Mouse (Mus musculus) kidney, postnatal 14 days (tissue): ENCODE measurements around the gene Zyx.

Experiments used
- DNase-seq: peaks from one replicate; pipeline ENCODE4 v3.0.0; 2022; ENCODE audit warnings: mixed read lengths

Zyx gene

DNA sequence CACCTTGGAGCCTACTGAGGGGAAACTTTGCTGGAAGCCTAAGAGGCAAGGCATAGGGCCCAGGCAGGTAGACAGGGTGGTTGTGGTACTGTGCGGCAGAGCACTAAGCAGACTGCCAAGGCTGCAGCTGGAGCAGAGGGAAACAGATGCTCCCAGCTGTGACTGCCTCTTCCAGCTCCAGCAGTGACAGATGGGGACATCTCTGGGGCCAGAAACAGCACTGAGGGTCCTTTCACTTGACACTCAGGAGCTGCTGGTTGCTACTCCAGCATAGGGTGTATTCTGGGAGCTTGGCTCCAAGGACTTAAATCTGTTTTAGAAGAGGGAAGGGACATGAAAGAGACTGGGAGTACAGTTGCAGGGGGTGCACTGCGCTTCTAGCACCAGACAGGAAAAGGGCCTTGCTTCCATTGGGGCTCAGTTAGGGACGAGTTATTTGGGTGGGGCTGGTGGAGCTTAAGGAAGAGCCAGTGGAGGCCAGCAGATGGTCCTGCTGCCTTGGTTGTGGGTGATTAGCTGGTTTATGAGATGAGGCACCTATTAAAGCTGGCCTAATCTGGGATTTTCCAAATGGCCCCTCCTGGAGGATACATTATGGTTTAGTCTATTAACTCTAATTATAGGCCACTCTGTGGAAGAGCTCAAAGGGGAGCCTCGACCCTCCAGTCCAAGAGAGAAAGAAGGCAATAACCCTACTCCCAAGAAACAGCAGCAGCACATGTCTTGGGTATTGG is 21.4 kb downstream of the Zyx start:
- no peak for DNase-seq

DNA sequence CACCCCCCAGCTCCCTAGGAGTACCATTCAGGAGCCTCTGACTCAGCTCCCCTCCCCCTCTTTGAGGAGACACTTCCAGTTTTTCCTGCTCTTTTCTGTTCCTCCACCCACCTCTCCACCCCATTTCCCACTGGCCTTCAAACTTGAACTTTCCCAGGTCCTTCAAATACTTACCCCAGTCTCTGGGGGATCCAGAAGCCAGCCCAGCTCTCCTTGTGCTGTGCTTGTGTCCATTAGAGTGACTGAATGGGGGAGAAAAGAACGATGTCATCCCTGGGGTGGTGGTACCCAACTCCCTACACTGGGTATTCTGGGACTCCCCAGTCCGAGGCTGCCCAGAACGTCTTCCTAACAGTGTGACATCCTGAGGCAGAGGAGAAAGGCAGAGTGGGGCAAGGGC is 22.6 kb downstream of the Zyx start:
- no peak for DNase-seq

DNA sequence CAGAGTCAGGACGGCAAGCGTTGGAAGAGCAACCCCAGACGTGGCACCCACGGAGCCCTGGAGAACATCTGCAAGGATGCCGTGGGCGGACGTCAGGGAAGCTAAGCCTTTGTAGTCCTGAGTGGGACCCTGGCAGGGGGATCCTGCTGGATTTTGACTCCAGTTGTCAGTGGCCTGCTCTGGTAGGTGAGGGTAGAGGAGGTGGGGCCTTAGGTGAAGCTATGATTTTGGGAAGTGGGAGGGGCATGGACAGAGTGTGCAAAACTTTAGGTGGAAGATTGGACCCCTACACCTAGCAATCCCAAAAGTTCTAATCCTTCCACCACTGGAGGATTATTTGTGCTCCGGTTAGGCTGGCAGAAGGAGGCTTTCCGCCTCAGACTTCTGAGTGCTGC is 23.0 kb downstream of the Zyx start:
- no peak for DNase-seq

DNA sequence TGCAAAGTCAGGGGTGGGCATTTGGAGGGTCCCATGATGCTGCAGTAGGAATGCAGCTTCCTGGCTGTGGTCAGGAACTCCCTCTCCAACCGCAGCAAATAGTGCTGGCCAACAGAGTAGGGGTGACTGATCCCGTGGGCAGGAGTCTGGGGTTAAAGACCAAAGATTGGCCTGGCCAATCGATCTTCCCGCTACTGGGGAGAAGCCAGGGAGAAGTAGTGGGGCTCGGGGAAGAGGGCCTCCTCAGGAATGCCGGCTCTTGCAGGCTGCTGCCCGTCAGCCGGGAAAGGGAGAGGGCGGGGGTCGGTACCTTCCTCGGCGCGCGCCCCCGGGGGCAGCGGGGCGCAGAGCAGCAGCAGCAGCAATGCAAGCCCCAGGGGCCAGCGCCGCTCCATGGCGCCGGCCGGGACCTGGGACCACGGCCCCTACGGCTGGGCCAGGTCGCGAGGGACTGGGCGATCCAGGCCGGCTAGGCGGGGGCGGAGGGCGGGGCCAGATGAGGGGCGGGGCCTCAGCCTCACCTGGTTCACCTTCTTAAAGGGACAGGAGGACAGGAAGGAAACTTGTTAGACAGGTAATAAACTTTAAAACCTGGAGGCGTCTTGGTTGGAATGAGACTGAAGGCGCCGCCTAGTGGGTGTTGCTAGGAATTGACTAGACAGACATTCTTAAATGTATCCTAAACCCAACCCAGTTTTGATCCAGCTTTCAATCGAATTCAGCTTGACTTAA is 23.6 kb downstream of the Zyx start, which contains the start of gene Epha1:
Gene Epha1, minus strand, starts transcription at position 453 of the 732 bp plus-strand sequence.
- DNase-seq, result peak; percentile 81

DNA sequence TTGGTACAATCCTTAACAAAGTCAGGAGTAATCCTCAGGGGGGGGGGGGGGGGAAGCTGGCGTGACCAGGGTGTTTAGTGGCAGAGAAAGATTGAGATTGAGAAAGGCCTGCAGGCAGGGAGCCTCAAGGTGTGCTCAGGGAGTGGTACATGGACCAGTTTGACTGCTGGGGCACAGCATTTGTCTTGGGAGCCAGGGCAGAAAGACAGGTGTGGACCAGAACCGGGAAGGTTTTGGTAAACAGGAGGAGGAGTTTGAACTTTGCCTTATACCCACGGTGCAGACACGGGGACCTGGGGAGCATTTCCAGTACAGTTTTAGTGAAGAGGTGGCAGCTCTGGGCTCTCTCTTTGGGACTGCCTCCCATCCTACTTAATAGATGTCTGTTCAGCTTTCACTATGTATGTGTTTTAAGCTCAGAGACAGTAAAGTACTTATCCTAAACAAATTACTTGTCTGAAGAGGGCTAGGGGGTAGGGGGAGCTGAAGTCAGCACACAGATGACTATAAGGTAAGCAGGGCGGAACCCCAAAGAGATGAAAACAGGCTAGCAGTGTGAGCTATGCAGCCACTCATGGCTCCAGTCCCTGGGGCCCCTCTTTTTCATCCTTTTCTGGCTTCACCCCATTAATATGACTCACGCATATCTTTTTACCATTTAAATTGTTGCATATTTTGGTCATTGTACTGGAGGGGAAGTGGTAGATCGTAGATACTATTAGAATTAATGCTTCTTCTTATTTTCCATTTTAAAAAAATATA is 24.4 kb downstream of the Zyx start:
- no peak for DNase-seq

DNA sequence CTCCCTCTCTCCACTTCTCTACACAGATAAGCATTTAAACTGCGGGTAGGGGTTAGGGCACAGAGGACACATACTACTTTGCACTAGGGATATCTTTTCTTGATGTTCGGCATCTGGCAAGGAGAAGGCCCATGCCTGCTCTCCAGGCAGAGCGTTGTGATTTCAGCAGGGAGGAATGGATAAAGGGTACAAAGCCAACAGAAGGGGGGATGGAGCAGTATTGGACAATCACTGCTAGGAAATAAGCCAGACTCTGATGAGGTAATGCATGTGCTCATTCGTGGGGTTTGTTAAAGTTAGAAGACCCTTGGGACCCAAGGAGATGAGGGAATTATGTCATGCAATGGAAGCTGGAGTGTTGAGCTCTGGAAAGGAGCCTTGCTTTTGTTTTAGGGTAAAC is 25.3 kb downstream of the Zyx start:
- DNase-seq, result no peak

DNA sequence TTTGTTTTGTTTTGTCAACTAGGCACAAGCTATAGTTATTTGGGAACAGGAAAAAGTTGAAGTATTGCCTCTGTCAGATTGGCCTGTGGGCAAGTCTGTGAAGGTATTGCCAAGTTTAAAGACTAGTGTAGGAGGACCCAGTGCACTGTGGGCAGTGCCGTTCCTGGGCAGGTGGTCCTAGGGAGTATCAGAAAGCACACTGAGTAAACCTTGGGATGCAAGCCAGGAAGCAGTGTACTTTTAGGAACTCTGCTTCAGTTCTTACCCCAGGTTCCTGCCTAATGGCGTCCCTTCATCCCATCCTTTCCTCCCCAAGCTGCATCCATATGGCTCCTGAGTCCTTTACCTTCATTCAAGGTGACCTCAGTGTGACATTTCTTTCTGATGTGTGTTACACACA is 25.7 kb downstream of the Zyx start:
- DNase-seq, result no peak

DNA sequence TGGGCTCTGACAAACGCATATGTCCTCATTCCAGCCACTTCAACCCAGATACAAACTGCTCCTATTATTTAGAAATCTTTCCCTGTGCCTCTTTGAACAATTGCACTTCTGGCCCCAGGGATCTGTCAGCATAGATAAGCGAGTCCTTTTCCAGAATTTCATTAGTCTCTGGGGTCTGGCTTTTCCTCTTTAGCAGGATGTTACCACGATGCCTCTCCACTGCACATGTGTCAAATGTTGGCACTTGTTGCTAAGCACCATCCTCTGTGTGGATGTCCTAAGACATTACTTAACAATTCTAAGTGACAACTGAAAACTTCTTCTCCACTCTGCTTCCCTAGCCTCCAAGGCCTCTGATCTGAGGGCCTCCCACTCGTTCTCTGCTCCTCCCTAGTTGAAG is 26.6 kb downstream of the Zyx start:
- no peak for DNase-seq

DNA sequence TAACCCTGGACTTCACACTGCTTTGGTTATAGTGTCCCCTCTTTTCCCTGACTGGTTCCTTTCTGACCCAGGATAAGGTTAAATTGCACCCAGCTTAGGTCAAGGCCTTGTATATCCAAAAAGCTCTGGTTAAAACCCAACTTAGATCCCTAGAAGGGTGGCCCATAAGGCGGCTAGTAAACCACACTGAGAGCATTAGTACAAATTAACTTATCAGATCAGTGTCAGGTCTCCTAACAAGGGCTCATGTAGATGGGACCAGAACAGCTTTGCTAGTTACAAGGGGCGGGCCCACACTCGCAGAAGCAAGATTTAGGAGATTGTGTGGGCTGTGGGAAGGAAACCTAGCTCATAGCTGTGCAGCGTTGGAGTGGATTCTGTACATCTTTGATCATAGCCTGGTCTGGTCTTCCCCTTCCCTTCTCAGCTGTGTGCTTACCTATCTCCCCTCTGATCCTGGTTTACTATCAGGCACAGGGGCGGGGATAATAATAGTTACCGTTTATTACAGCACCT is 27.1 kb downstream of the Zyx start:
- no peak for DNase-seq

DNA sequence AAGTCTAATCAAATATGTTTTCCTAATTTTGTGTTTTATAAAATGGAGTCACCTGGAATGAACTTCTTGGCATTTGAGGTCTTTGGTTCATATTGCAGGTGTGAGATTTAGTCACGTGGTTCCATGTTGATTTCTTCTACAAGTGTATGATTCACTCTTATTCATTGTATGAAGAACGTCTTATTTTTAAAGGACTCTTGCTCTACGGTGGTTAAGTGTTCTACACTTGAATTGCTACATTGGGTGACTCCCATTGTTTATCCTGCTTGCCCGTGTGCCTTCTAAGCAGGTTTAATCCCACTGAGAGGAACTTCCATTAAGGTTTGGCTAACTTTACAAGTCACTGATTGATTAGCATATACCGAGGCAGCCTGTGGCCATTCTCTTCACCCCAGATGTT is 27.9 kb downstream of the Zyx start:
- DNase-seq, result no peak

DNA sequence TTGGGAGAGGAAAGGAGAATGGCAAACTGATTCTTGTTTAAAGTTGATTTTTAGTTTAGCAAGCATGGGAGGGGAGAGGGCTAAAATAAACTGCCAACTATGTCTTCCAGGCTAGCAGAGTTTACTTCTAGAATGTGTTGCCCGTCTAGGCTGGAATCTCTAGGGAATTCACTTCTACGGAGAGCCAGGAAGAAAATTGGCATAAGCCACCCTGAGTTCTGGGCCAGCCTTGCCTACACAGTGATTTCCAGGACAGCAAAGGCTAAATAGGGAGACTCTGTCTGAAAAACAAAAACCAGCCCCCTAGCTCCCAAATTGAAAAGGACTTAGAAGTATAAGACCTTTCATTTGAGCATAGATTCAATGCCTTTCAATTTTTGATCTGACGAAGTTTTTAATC is 30.1 kb downstream of the Zyx start:
- no peak for DNase-seq

DNA sequence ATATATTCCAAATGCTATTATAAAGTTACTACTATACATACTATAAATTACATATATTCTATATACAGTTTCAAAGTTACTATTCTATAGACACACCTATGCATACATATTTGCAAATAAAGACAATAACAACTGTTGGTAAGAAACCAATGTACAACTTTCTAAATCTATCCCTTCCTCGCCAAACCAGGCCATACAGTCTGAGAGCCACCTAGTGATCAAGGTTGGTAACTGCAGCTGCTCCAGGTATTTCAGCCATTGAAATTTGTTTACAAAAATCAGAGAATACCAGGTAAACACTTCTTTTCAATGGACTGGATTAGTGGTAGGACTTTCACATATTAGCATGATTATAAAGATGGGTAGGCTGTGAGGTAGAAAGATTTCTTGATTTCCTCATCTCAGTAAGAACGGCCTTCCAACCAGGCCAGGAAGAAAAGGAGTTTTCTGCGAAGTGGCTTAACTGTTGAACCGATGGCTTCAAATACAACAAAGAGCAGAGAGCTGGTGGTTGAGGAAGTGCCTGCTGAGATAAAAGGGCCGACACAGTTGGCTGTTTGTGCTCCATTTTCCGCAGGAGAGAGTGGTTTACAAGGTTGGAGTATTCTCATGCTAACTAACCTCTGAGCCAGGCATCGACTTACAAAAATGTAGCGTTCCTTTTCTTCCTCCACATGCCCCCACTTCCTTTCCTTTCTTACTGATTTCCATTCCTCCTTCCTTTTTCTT is 31.1 kb downstream of the Zyx start:
- DNase-seq, result peak; percentile 53

DNA sequence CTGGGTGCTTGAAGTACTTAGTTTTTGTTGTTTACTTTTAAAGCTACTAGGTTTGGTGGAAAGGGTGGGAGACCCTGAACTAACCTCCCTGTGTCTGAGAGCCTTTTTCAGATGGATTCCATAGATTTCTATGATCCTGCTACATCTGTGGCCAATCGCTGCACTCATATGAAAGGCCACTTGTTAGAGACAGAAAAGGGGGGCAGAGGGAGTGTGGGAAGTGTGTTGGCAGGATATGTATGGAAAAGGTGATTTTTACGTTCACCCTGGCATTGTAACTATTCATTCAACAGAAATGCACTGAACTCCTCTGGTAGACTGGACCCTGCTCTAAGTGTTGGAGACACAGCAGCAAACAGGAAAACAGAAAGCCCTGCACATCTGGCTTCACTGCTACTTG is 31.8 kb downstream of the Zyx start:
- DNase-seq, result no peak

DNA sequence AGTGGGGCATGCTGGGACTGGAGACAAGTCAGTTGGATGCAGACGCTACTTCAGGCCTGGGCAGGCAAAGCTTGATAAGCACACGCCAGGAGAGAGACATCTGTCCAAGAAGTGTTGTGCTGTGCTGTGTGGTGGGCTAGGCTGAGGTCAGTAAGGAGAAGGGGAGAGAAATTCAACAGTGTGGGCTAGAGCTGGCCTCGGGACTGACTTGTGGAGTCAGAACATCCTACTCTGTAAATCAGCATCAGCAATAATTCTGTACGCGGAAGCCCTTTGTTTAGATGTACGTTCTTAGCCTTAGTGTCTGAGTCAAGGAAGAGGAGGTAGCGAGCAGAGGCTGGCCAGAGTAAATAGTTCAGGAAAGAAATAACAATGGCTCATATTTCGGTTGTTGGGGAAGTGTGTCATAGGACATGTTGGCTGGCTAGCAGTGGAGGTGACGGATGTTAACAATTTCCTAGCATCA is 32.5 kb downstream of the Zyx start:
- DNase-seq, result peak; percentile 49

DNA sequence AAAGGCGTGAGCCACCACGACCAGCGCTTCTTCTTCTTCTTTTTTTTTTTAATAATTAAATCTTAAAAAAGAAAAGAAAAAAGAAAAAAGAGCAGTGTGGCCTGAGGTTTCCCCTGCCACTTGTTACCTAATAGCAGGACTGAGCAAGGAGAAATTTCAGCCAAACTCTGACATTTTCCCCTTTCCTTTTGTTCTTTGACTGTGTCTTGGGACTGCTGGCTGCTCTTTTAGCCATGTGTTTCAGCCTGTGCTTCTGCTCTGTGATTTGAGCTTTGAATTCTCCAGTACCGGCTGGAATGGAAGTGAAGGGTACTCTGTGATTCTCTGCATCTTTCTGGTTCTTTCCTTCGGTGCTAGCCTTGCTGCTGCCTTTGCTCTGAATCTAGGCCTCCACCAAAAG is 33.9 kb downstream of the Zyx start:
- no peak for DNase-seq

DNA sequence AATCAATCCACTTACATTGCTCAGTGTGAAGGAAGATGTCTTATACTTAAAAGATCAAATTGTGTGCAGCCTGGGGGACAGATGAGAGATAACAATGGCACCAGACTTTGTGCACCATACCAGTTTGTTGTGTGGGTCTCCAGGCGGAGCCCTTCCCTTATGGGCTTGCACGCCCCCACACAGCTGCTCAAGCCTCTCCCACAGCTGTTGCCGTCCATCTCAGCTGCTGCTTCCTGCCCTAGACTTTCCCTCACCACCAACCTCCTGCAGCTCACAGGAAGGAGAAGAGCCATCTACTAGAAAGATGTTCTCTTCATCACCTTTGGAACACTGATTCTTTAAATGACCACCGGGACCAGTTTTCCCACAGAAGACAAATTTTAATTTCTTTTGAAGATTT is 36.2 kb downstream of the Zyx start:
- DNase-seq, result no peak

DNA sequence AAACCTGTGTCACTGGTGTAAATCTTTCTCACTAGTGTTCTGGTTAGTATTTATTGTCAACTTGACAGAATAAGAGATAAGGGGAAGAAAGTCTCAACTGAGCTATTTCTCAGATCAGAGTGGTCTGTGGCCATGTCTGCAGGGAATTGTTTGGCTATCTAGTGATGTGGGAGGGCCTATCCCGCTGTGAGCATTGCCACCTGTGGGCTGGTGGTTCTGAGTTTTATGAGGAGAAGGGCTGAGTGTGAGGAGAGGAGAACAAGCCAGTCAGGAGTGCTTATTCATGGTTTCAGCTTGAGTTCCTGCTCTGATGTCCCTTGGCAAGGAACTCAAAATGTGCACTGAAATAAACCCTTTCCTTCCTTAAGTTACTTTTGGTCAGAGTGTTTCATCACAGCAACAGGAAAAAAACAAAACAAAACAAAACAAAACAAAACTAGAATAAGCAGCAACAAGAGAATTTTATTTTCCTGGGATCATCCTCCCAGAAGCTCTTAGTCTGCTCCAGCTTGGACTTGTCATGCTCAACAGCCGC is 42.4 kb downstream of the Zyx start:
- no peak for DNase-seq

DNA sequence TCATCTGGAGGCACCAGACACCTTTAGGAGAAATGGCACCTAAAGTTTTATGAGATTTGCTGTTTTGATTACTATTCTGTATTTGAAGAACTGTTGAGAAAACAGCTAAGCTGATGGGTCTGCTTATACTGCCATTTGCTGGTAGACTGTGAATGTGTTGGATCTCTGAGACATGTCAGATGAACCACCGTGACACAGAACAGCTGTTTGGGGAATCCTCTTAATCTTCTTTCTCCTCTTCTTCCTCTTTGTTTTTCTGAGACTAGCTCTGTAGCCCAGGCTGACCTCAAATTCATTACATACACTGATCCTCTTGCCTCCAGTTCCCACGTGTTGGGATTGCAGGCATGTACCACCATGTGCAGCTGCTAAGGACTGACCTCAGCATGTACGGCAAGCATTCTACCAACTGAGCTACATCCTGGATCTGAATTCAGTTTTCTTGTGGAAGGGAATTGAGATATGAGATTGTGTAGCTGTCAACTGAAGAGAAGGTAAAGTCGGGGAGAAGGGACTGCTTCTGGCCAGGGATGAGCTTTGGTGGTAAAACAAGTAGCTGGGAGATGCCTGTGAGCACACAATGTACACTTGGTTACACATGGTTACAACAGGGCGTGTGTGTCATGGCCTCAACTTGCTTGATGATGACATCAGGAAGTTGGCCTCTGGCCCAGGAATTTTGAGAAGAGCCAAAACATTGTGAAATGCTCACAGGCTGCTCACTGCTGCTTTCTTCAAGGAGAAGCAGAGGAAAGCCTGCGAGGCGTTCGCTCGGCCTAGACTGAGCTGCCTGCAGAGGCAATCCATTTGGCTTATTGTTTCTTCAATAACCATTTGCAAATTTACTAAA is 46.8 kb downstream of the Zyx start:
- DNase-seq, result peak; percentile 92

DNA sequence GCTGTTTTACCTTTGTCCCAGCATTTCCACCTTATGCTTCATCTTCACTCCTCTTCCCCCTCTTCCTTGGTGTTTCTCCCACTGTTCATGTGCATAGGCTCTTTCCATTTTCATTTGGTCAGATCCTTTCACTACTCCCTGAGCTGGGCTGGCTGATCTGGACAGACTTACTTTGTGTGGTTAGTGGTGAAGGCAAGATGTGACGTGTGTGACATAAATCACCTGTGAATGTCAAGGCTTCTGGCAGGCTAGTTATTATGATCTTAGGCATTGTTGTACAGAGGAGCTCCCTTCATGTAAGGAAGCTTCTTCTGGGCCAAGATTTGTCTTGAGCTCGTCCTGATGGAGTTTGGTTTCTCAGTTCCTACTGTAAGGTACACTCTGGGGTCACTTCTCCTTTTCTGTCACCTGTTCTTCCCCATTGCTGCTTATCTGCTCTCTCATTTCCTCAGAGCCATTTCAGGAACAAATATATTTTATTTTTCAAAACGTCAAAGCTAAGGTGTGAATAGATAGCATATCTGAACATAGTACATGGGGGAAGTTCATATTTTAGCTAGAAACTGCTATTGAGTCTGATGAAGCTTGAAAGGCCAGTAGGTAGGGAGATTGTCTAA is 47.7 kb downstream of the Zyx start:
- no peak for DNase-seq

DNA sequence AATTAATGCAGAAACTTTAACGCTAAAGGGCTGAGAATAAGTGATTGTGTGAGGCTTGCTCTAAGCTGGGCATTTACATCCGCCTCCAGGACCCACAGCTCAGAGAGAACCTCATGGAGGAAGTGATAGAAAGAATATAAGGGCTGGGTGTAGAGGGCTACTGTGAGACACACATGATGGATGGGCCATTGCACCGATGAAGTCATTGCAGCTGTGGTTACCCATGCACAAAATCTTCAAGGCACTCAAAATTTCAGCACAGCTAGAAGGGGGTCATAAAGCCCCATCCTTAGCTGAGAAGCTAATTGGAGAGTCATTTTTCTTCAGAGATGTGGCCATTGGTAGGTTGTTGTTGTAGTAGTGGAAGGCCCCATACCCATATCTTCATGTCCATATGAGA is 48.9 kb downstream of the Zyx start:
- DNase-seq, result no peak

DNA sequence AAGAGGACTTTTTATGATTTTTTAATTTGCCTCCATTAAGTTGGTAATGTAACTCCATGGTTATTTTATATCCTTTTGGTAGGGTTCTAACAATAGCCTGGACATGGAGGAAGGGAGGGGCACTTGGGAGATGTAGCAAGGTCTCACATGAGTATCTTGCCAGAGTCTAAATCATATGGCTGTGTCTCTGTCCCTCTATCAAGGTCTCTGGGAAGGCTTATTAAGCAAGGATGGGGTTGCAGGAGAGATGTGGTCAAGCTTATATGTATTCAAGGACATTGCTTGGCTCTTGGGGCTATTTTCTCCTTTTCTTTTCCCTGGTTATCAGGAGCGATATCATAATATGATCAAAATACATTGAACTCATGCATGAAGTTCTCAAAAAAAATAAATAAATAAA is 49.6 kb downstream of the Zyx start:
- no peak for DNase-seq
